Mouse (Mus musculus) mouse trophoblast stem cell (cell line): Measurements from ENCODE around the gene Upk1b.

Experiments used
- in situ Hi-C, 2 experiments: fragments of 300-500 bp; cut with MseI, MboI; formaldehyde crosslinking; loops; 2 replicates in 1 of 2; 3 replicates in 1 of 2; pipeline ENCODE4 v1.15.1; 2025

Gene Upk1b

DNA sequence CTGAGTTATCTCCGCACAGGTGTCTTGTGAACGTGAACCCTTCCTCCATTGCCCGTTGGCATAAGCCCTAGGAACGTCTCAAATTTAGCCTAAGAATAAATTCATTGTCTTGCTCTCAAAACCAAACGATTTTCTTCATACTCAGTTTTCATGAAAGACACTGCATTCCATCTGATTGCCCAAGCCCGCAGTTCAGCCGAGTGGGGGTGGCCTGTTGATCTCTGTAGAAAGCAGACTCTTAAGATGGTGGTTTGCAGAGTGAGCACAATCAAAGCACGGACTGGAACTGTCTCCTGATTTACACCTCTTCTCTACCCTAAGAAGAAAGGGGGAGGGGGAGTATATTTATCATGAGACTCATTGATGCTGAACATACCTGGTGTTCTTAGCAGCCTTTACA is 37.7 kb downstream of the Upk1b start:
- in situ Hi-C loops: no loop called here

DNA sequence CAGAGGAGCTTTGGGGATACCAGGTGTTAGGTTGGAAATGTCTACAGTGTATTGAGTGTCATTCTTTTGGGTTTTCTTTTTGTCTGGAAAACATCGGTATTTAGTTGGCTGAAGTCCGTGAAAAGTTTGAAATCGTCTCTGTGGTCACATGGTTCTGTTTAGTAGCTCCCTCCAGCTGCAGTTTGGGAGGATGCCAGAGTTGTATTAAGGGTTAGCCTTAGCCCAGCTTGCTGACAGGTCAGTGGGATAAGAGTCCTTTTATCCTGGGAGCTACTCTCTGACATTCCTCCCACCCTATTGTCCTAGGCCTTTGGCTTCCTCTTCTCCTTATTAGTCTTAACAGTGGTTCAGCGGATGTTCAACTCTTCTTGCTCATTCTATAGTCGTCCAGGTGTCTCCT is 38.2 kb downstream of the Upk1b start:
- in situ Hi-C loops: no loop called here

DNA sequence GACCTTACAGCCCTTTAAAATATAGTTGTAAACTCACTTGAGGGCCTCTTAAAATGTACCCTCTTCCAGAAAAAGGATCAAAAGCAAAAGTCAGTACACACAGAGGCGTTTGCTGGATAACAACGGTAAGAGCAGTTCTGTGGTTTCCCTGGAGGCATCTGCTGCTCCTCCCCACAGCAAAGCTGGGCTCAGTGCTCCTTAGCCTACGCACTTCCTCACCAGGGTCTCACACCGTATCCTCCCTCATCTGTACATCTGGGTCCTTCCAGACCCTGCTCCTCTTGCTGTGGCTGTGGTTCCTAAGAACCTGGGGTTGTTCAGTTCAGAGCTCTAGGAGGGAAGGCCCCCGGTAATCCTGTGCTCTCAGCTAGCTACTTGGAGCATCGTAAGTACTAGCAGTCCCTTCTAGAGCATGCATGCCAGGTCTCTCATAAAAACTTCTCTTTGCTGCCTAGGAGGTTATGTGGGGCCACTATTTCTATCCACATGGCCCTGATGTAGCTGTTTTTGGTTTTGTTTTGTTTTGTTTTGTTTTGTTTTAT is 39.2 kb downstream of the Upk1b start:
- in situ Hi-C loops: no loop called here

DNA sequence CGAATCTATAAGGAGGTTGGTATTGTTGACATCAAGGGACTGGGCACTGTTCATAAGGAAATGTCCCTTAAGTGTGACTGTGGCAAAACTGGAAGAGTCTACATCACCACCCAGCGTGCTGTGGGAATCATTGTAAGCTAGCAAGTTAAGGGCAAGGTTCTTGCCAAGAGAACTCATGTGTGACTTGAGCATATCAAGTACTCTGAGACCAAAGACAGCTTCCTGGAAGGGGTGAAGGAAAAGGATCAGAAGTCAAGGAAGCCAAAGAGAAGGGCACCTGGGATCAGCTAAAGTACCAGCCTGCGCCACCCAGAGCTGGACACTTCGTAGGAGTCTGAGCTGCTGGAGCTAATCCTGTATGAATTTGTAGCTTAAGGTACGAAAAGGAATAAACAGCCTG is 39.9 kb downstream of the Upk1b start:
- in situ Hi-C loops: no loop called here

DNA sequence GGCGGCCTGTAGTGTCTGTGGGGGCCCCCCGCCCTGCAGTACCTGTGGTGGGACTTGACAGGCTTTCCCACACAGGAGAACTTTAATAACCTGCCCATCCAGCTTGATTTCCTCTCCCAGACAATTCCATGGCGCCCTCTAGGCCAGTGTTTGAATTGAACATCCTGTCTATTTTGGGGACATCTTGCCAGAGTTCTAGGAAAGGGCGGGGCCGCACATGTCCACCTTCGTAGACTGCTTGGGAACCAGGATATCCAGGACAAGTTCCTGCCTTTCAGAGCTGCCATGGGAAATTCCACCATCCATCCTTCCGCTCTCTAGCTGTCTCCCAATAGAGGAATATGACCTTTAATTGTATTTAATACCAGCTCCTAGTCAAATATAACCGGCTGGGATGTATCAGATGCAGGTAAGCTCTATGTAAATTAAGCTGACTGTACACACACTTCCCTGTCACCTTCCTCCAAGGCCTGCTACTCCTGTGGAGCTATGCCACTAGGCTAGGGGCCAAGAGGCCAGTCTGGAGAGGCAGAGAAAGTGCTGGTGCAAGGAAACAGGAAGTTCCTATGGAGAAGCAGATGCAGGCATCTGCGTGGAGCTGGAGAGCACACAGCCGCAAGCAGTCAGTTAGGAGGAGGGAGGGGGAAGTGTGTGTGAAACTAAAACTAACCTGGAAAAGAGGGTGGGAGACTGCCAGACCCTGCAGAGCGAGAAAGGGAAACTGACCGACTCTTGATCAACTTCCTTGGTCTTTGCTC is 41.8 kb downstream of the Upk1b start:
- in situ Hi-C loops: no loop called here

DNA sequence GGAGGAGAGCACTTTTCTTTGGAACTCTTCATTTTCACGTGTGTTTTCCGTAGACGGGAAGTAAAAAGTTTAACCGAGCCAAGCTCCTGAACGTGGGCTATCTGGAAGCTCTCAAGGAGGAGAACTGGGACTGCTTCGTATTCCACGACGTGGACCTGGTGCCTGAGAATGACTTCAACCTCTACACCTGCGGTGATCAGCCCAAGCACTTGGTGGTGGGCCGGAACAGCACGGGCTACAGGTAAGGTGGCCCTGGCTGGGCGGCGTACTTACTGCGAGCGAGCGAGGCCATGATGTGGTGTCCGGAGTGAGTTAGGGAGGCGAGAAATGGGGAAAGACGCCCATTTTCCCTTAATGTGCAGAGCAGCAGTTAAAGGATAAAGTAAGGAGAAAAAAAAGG is 42.5 kb downstream of the Upk1b start:
- in situ Hi-C loops: no loop called here

DNA sequence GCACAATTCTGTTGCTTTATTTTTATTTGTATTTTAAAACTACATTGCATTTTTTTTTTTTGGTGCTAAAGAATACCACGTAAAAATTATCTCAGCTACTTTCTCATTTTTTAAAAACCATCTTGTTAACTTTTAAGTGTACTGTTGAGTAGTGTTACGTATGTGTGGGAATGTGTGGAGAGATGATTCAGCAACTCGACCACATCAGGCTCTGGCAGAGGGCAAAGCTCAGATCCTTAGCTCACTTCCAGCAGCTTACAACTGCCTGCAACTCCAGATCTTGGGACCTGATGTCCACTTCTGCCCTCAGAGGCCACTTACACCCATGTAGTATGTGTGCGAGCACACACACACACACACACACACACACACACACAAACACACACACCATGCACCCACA is 43.6 kb downstream of the Upk1b start:
- in situ Hi-C loops: no loop called here

DNA sequence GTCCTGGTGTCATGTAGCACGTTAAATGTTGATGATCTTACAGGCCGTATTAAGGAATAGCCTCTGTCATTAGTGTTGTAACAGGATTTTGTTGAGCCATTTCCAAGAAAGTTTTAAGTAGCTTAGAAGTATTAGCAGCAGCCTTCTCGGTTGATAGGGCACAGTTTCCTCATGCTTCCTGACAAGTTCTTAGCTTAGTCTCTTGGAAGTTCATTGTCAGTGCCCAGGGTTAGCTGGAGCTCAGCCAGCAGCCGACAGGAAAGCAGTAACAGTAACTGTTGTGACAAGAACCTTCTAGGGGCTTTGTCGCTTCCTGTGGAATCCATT is 44.0 kb downstream of the Upk1b start:
- in situ Hi-C loops: no loop called here

DNA sequence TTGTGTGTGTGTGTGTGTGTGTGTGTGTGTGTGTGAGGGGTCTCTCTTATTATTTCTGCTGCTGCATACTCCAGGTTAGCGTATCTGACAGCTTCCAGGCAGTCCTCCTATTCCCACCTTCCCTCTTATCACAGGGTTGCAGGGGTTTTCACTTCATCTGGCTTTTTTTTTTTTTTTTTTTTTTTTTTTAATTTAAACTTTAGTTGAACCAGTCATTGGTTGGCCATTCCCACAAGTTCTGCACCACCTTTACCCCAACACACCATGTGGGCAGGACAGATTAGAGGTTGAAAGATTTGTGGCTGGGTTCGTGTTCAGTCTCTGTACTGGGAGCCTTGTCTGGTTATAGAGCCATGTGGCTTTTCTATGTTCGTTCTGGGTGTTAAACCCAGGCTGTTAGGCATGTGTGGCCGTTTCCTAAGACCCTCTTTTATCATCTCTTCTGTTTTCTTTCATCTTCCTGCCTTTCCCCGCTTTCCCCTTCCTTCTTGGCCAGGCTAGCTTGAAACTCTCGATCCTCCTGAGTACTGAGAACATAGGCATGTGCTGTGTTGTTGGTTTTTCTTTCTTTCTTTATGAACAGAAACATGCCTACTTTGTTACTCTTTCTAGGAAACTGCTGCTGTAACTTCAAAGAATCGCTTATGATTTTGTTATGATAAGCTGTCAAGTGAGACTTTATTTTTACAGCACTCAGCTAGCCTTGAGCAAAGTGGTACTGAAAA is 44.5 kb downstream of the Upk1b start:
- in situ Hi-C loops: no loop called here

DNA sequence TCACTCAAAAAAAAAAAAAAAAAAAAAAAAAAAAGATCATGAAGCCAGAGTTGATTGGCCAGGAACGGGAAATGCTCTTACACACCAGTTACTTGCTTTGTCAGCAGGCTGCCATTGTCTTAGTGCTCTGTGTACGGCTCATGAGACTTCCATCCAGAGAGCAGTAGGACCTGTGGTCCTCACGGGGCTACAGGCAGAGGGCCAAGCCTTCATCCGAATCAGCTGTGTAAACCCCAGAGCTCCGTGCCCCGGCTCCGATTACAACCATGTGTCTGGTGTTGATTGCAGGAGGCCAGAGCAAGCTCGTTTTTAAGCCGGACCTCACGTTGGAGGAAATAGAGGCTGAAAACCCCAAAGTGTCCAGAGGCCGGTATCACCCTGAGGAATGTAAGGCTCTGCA is 46.5 kb downstream of the Upk1b start:
- in situ Hi-C loops: no loop called here

DNA sequence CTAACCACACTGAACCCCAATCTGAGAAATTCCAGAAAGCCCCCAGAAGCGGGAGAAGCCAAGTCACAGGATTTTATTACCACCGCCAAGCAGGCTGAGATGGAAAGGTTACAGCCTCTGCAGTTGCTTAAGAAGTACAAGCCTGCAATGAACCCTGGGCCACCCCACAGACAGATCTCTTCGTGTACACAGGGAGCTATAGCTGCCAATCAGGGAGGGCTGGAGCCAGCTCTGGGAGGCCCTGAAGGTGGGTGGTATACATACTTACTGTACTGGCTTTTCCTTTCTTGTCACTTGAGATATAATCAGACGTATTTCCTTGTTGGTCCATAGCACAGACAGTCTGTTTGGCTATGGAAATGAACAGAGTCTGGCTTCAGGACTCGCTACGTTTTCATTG is 49.3 kb downstream of the Upk1b start:
- in situ Hi-C loops: no loop called here

DNA sequence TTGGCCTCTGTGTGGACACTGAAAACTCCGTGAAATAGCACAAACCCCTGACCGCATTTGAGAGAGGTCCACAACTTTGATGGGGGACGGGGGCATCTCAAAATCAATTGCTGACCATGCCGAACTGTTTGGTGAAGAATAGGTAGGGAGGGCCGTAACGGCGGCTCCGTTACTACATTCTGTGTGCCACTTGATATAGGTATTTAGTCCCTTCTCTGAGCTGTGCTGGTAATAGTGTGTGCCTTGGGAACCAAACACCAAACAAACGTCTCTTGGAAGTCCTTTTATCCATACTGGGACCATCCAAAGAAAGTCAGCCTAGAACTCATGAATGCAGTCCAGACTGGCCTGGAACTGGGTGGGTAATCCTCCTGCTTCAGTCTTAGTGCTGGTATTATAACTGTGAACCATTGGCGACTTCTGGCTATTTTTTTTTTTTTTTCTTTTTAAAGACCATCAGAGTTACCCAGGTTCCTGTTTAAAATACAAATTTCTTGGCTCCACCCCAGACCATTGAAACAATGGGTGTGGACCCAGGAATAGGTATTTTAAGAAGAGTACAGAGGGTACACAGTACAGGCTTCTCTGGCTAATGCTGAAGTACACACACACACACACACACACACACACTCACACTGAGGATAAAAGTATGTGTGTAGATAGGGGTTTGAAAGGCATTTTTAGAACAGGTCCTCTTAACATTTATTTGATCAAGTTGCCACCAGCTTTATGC is 56.0 kb downstream of the Upk1b start:
- in situ Hi-C loops: no loop called here

DNA sequence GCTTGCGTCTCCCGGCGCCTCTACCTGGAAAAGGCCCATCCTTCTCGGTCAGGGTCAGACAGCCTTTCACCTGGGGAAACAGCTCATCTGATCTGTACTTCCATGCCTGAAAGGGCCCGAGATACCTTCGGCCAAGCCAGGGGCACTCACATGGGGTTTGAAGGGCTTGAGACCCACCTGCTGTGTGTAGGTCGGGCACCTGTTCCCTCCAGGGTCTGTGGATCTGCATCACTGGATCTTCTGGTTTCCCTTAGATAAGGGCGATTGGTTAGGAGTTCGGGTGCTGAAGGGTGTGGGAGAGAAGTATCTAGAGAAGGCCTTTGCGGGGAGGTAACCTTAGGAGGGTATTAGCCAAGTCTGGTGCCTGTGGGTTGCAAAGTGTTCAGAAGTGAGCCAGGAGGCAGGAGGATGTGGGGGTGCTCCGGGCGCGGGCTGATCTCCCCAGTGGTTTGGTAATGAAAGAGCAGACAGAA is 57.4 kb downstream of the Upk1b start:
- in situ Hi-C loops: no loop called here

DNA sequence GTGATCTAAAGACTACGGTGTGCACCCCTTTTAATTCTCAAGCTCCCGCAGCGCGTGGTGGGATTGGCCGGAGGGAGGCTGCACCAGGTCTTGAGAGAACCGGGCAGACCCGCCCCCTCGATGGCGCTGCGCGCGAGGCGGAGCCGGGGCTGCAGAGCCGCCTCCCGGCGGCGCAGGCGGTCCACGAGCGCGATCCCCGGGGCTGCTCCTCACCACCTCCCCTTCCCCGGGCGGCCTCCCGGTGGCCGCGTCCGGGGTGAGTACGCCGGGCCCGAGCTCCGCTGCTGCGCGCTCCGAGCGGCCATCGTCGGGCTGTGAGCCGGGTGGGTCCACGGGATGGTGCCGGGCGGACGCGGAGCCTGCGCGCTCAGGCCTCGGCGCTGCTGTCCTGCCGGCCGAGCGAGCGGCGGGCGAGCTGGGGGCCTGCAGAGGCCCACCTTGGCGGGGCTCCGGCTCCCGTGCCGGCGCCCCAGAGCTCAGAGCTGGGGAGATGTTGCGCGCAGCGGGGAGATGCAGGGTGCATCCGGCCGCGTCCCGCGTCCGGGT is 57.9 kb downstream of the Upk1b start, which contains the start of gene B4galt4:
B4galt4 (plus strand) TSS at position 152 of the 546 bp plus-strand sequence.
- in situ Hi-C loops: no loop called here

DNA sequence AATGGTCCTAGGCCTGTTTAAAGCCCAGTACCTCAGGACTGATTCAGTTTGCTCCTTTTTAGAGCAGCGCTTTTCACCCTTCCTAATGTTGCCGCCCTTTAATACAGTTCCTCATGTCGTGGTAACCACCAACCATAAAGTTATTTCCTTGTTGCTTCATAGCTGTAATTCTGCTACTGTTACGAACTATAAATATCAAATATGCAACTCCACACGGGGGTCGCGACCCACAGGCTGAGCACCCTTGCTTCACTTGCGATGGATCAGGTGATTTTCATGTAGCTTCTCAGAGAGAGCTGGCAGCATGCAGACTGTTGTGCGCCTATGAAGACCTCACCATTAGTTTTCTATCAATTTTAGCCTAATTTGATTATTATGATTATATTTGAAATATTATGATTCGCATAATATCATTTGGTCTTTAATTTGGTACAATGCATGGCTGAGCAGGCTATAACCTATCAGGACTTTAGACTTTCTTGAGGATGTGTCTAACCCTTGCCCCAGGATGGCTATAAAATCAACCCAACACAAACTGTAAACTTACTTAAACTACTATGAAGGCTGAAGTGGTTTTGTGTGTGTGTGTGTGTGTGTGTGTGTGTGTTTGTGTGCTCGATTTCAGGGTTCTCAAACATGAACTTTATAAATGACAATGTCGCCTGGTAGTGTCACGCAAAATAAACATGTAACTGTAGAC is 58.8 kb downstream of the Upk1b start:
- in situ Hi-C loops: no loop called here

DNA sequence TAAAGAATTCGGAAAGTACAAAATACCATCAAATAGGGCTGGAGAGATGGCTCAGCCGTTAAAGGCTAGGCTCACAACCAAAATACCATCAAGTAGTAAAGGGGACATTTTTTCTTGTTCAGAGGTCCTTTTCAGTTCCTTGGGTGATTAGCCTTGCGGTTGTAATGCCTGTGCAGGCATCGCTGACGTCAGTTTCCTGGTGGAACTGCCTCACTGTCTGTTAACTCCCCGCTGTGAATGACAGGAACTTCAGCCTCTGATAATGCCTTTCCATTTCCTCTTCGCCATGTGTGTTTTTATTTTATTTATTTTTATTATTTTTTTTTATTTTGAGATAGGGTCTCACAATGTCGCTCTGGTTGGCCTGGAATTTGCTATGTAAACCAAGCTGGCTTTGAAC is 69.2 kb downstream of the Upk1b start:
- in situ Hi-C loops: no loop called here

DNA sequence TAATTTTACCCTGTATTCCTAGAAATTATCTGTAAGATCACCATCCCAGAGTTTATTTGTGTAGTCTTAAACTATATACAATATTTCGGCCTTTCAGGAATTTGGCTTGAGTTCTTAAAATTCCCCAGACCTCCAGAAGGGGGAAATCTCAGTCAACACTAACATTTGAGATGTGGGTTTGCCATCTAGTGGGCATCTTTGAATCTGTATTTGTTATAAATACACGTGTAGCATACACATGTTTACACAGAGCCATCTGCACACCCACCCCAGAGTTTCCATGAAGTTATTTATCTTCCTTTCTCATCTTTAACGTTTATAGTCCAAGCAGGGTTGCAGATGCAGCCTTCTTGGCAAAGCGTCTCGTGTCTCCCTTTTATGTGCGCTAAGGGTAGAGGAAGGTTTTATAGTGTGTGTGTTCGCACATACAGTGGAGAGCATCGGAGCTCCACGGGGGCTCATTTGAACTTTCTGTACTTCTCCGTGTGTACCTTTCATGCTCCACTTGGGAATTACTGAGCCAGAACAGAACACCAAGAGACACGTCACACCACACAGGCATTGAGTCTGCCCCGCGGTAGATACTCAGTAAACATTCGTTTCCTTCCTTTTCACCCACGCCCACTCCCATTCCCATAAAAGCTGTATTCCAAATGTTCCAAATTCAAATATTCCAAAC is 70.4 kb downstream of the Upk1b start:
- in situ Hi-C loops: no loop called here

DNA sequence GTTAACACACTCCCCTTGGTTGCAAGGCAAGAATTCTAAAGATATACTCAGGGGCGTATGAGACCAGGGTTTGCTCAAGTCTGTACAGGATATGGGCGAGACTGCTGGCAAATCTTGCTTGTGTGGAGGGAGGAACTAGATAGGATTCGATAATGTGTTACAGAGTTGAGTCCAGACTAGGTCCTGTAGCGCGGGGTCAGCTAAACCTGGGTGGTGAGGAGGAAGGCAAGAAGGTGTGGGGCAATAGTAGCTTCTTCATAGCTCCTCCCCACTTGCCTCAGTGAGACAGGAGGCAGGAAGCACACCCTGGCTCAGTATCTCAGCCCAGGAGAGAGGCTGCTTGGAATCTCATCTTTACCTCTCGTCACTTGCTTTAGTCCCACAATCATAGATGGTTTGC is 71.0 kb downstream of the Upk1b start:
- in situ Hi-C loops: no loop called here

DNA sequence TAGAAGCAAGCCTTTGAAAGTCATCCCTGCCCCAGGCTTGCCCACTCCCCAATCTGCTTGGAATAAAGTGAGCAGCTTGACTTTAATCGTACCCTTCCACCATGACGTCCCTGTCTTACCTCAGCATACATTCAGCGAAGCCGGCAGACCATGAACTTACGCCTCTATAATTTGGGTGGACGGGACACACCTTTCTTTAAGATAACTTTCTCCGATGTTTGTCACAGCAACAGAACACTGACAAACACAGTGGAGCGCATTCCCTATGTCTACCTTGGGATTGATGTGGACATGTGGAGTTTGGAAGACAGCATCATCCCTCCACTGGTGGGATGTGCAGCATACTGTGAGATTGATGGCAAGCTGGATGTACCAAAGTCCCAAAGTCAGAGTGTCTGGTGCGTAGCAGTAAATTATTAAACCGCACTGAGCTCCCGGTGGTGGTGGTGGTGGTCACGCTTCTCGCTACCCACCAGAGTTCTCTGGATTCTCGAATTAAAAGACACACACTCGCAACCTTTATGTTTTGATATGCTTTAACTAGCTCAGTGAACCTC is 71.5 kb downstream of the Upk1b start:
- in situ Hi-C loops: no loop called here

DNA sequence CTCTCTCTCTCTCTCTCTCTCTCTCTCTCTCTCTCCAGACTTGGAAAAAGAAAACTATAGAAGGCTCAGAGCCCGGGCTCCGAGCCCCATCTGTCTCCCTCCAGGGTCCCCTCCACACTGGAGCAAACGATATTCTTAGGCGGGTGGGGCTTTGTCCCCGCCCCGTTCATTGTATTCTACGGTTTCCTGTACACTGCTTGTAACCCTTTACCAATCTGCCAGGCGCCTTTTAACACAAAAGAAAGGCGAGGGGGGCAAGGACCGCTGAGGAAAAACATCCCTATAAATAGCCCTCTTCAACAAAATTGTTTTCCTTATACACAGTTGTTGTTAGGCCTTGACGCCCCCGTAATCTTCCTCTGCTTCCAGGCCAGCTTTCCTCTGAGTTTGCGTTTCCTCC is 75.2 kb downstream of the Upk1b start:
- in situ Hi-C loops: no loop called here

DNA sequence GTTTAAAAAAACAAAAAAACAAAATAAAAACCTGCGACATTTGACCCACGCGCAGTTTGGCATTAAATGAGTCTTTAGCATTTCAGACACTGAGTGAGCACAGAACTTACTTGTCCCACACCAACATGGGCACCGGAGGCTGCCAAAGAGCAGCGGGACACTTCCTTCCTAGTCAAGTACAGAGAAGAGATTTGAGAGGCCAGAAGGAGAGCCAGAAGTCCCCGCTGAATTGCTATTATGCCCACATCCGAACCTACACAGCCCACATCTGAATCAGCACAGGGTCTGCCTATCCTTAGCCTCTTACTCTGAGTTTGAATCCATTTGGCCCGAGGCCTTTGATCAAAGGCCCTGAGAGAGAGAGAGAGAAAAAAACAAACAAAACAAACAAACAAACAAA is 75.9 kb downstream of the Upk1b start:
- in situ Hi-C loops: no loop called here
